Mouse (Mus musculus): ENCODE data around the gene Traf3ip3.

GRCm38 (mm10) chr1:193211371-193211770 lies 9.9 kb upstream of the Traf3ip3 start:
- TF ChIP-seq POLR2A (IDR thresholded peaks at IDR 0.05; ENCODE audit: low read depth, low read length) (no peak), CTCF (IDR thresholded peaks at IDR 0.05; ENCODE audit: extremely low read depth, insufficient read depth, insufficient read length, insufficient replicate concordance) (no peak)

Measured in spleen, adult 2 months (tissue).